Mouse (Mus musculus): Measurements from ENCODE around the gene Plpp1. TPM values are rescaled to one million over a fixed set of nuclear protein-coding genes. Genes with fewer than 3 reads are reported as not detected.

The Plpp1 gene
- total and polyA plus RNA-seq, 3 experiments = 0.12 to 0.15 TPM; not detected in 1

GRCm38 (mm10) chr13:112772252-112772651, 28.3 kb upstream of the Plpp1 start:
- no peaks in the 10 kb centered on the region for H3K27me3 ChIP-seq (ENCODE audit: control insufficient read depth in 1 of 2, insufficient read depth in 2 of 2, low read length in 2 of 2)
- H3K36me3 ChIP-seq (ENCODE audit: control insufficient read depth in 1 of 2, insufficient read depth in 2 of 2, low read length in 2 of 2) = peaks cover 0 to 12% of the 10 kb centered on the region in 2 experiments; a peak in 2 of 4 replicates
- H3K27ac ChIP-seq (ENCODE audit: control insufficient read depth, low read depth, low read length) = no peak overlapping the region
- no peak for DNase-seq (ENCODE audit: low read depth, low spot score)
- no peak for TF ChIP-seq MYC (IDR thresholded peaks at IDR 0.05; ENCODE audit: low read depth, low read length)
- no peak for TF ChIP-seq MAZ (IDR thresholded peaks at IDR 0.05; ENCODE audit: low read depth, low read length)
- no peak for TF ChIP-seq RAD21 (IDR thresholded peaks at IDR 0.05; ENCODE audit: low read depth, low read length)
- no peak for TF ChIP-seq HCFC1 (IDR thresholded peaks at IDR 0.05; ENCODE audit: low read depth, low read length)
- TF ChIP-seq MAFK (IDR thresholded peaks at IDR 0.05; ENCODE audit: borderline replicate concordance, low read depth, low read length) = no peak
- no peak for TF ChIP-seq MXI1 (IDR thresholded peaks at IDR 0.05; ENCODE audit: low read depth, low read length)
- no peak for TF ChIP-seq KAT2A (conservative IDR thresholded peaks at IDR 0.05; ENCODE audit: low read depth, low read length)
- TF ChIP-seq SMC3 (IDR thresholded peaks at IDR 0.05; ENCODE audit: low read depth, low read length) = no peak
- no peak for TF ChIP-seq USF2 (IDR thresholded peaks at IDR 0.05; ENCODE audit: borderline replicate concordance in 1 of 2, insufficient read depth in 1 of 2, low read depth in 1 of 2, low read length in 2 of 2)
- no peaks in the 10 kb centered on the region for H3K79me2 ChIP-seq (ENCODE audit: control insufficient read depth, insufficient read depth, low read length, poor library complexity)
- H3K9ac ChIP-seq (ENCODE audit: control insufficient read depth, low read depth, low read length, poor library complexity, severe bottlenecking) = no peak overlapping the region
- no peaks in the 10 kb centered on the region for H3K9me3 ChIP-seq (replicated peaks; ENCODE audit: insufficient read depth, low read length)
- peaks cover 4 to 9% of the 10 kb centered on the region in 2 experiments; a peak in 2 of 4 replicates for H3K4me1 ChIP-seq (ENCODE audit: control insufficient read depth in 1 of 2, insufficient read depth in 2 of 2, low read length in 2 of 2)
- H3K4me3 ChIP-seq (ENCODE audit: control insufficient read depth in 1 of 2, insufficient read depth in 1 of 2, low read depth in 2 of 2, low read length in 2 of 2) = no peak overlapping the region

- no peak overlapping the region for H3K4me3 ChIP-seq (ENCODE audit: control insufficient read depth in 1 of 2, insufficient read depth in 1 of 2, low read depth in 2 of 2, low read length in 2 of 2)
- no peak overlapping the region for H3K9ac ChIP-seq (ENCODE audit: control insufficient read depth, low read depth, low read length, poor library complexity, severe bottlenecking)
- H3K79me2 ChIP-seq (ENCODE audit: control insufficient read depth, insufficient read depth, low read length, poor library complexity) = no peaks in the 10 kb centered on the region
- H3K27me3 ChIP-seq (ENCODE audit: control insufficient read depth in 1 of 2, insufficient read depth in 2 of 2, low read length in 2 of 2) = no peaks in the 10 kb centered on the region
- DNase-seq (ENCODE audit: low read depth, low spot score) = no peak
- TF ChIP-seq POLR2AphosphoS2 (IDR thresholded peaks at IDR 0.05; ENCODE audit: low read length) (no peak), HCFC1 (IDR thresholded peaks at IDR 0.05; ENCODE audit: low read depth, low read length) (no peak), MXI1 (IDR thresholded peaks at IDR 0.05; ENCODE audit: low read depth, low read length) (no peak), MAFK (IDR thresholded peaks at IDR 0.05; ENCODE audit: borderline replicate concordance, low read depth, low read length) (no peak), TAL1 (IDR thresholded peaks at IDR 0.05; ENCODE audit: low read length) (no peak), NELFE (IDR thresholded peaks at IDR 0.05; ENCODE audit: low read depth, low read length) (no peak), EP300 (IDR thresholded peaks at IDR 0.05; ENCODE audit: low read depth in 1 of 2, low read length in 2 of 2) (no peak), MEF2A (IDR thresholded peaks at IDR 0.05; ENCODE audit: extremely low read depth, insufficient replicate concordance, low read depth, low read length, poor library complexity, severe bottlenecking) (no peak), POLR2AphosphoS5 (IDR thresholded peaks at IDR 0.05; ENCODE audit: borderline replicate concordance, low read depth, low read length) (no peak), ZNF384 (IDR thresholded peaks at IDR 0.05; ENCODE audit: low read depth, low read length) (no peak), BHLHE40 (IDR thresholded peaks at IDR 0.05; ENCODE audit: borderline replicate concordance, low read depth, low read length) (no peak), ZC3H11A (IDR thresholded peaks at IDR 0.05; ENCODE audit: low read depth, low read length) (no peak), CTCF (IDR thresholded peaks at IDR 0.05 in 2 of 3, conservative IDR thresholded peaks at IDR 0.05 in 1 of 3; ENCODE audit: control insufficient read depth in 1 of 3, insufficient read depth in 1 of 3, low read depth in 2 of 3, low read length in 3 of 3, poor library complexity in 1 of 3, severe bottlenecking in 1 of 3) (no peak), MAX (IDR thresholded peaks at IDR 0.05; ENCODE audit: low read length) (no peak), UBTF (IDR thresholded peaks at IDR 0.05; ENCODE audit: borderline replicate concordance, insufficient read depth, low read depth, low read length) (no peak), MAZ (IDR thresholded peaks at IDR 0.05; ENCODE audit: low read depth, low read length) (no peak), MYB (IDR thresholded peaks at IDR 0.05; ENCODE audit: low read depth, low read length) (no peak), USF1 (IDR thresholded peaks at IDR 0.05; ENCODE audit: low read depth, low read length) (no peak), GATA1 (IDR thresholded peaks at IDR 0.05; ENCODE audit: low read depth, low read length) (no peak), KAT2A (conservative IDR thresholded peaks at IDR 0.05; ENCODE audit: low read depth, low read length) (no peak)
- H3K36me3 ChIP-seq (ENCODE audit: control insufficient read depth in 1 of 2, insufficient read depth in 2 of 2, low read length in 2 of 2) = peaks cover 0 to 12% of the 10 kb centered on the region in 2 experiments; a peak in 2 of 4 replicates
- H3K4me1 ChIP-seq (ENCODE audit: control insufficient read depth in 1 of 2, insufficient read depth in 2 of 2, low read length in 2 of 2) = peaks cover 4 to 9% of the 10 kb centered on the region in 2 experiments; a peak in 2 of 4 replicates
- no peak overlapping the region for H3K27ac ChIP-seq (ENCODE audit: control insufficient read depth, low read depth, low read length)
- H3K9me3 ChIP-seq (replicated peaks; ENCODE audit: insufficient read depth, low read length) = no peaks in the 10 kb centered on the region
Observed at GRCm38 (mm10) chr13:112772861-112773260, 27.7 kb upstream of the Plpp1 start.

Data from MEL (cell line).